Mouse (Mus musculus): ENCODE measurements around the gene Gm49450.
A peak's percentile ranks its signal among the peaks of the same experiment; 100 is the strongest.

DNA sequence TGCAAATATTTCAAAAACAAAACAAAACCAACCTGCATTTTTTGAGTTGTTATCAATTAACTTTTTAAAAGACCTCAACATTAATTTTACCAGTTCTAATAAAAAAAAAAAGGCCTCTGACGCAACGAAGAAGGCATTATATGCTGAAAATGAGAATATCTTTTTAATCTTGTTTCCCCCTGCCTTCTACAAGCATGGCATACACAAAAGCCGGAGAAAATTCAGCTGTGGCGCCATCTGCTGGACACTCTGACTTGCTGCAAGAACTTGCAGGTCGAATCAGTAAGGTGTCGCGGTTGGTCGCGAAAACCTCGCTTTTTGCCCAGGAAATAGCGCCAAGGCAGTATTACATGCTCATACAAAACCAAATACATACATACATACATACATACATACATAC, 40.5 kb upstream of the Gm49450 start:
- TF ChIP-seq POLR2A (IDR thresholded peaks at IDR 0.05; ENCODE audit: low read depth, low read length) (no peak), CTCF (IDR thresholded peaks at IDR 0.05; ENCODE audit: borderline replicate concordance, insufficient read depth, low read length) (peak; percentile 71)
